9 mouse cellular contexts compared by ENCODE assay signal in the genomic region with DNA sequence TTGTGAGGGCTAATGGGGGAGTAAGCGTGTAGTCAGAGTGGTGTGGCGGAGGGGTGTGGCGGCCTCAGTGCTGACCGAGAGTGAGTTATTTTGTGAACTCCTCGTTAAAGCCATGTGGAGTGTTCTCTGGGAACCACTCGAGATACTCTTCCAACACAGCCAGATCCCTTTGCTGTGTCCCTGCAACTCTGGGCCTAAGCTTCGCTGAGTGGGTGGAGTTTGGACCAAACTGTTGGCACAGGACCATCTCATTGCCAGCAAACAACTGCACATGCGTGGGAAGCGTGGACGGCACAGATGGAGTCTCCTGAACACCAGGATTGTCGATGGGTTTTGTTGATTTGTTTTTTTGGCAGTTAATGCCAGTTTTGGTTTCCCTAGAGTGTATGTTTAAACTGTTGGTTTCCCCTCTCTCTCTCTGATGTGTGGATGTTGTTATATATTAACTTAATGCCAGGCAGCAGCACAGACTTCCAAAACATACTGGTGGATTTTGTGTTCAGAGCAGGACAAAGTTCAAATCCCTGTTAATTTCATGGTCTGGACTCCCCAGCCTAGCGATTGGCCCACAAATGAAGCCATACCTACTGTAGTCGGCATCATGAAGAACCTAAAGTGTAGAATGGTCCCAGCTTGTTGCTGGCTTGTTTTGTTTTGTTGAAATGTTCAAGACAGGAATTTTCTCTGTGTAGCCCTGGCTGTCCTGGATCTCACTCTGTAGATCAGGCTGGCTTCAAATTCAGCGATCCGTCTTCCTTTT. TPM values are rescaled to one million over a fixed set of nuclear protein-coding genes. Genes with fewer than 3 reads are reported as not detected.
DNase-seq lines count a peak whose midpoint lies in the region; TF ChIP-seq lines count a peak whose summit lies in the region.
"Had no signal": no experiment of that assay in that cellular context is flagged by ENCODE, and none has a peak within 500 bp of the region (broad histone marks: within the 10 kb centered on the region; RNA-seq: fewer than 3 reads in every experiment).

No protein-coding gene starts in this region.

- H3K4me1 ChIP-seq in thymus, adult 2 months (replicated peaks; ENCODE audit: control insufficient read depth, insufficient read depth, low read length) = no peaks in the 10 kb centered on the region

- no peak overlapping the region for H3K4me3 ChIP-seq in thymus, adult 2 months (ENCODE audit: control insufficient read depth, insufficient read depth, low read length)
- H3K4me3 ChIP-seq: neural tube, embryonic 12.5 days had no signal

- H3K27me3 ChIP-seq in thymus, adult 2 months (ENCODE audit: control insufficient read depth, insufficient read depth, low read length) = no peaks in the 10 kb centered on the region
- H3K27me3 ChIP-seq: neural tube, embryonic 12.5 days had no signal

- H3K27ac ChIP-seq in thymus, adult 2 months (ENCODE audit: control insufficient read depth, insufficient read depth, low read length) = no peak overlapping the region
- H3K27ac ChIP-seq: neural tube, embryonic 12.5 days had no signal

- 93% methylated on average over 15 of the region's 15 CpGs for WGBS in thymus, adult 2 months

- no peak for TF ChIP-seq POLR2A in thymus, adult 2 months (IDR thresholded peaks at IDR 0.05; ENCODE audit: control insufficient read depth, extremely low read depth, insufficient read depth, low read length, poor library complexity)

- H3K36me3 ChIP-seq in thymus, adult 2 months (ENCODE audit: control insufficient read depth, insufficient read depth, low read length) = no peaks in the 10 kb centered on the region

- intact Hi-C loops in left cerebral cortex, postnatal 10 days (cut with DNase I) = no loop called here

- no peak for TF ChIP-seq CTCF in thymus, adult 2 months (IDR thresholded peaks at IDR 0.05; ENCODE audit: borderline replicate concordance, control insufficient read depth, extremely low read depth, insufficient read depth, low read length, poor library complexity)

- DNase-seq in urinary bladder, postnatal 25 days (ENCODE audit: low spot score) = peak; percentile 31
- DNase-seq in urinary bladder, adult 2 months (ENCODE audit: low spot score) = no peak
- DNase-seq in gastrocnemius, adult 18-20 months (ENCODE audit: low spot score) = peak; percentile 58
- peak; percentile 90 to 91 for DNase-seq in kidney, adult 8-10 months
- peak; percentile 58 to 75 for DNase-seq in left cerebral cortex, postnatal 10 days (ENCODE audit: extremely low spot score in 1 of 2, low spot score in 2 of 2)
- DNase-seq in ovary, adult 18-20 months (ENCODE audit: low spot score) = peak; percentile 78
- no peak for DNase-seq in thymus, adult 2 months
- no peak for DNase-seq in embryo, embryonic 10.5 days (ENCODE audit: low spot score)

RNA-seq across cellular contexts. Expression of gene Spata13, which starts 22.3 kb away (rescaled TPM):
- 26.6 and 39.2 TPM in 2 replicates for polyA plus RNA-seq in urinary bladder, adult 2 months (2012; rRNA removed)
- 1 to 10 TPM; 1.6 to 2.1 TPM for total RNA-seq in gastrocnemius, adult 18-20 months (2021)
- 10 to 100 TPM; 15.8 to 18.9 TPM for total RNA-seq in left cerebral cortex, postnatal 10 days (2021)
- 80.6 and 99.6 TPM in 2 replicates for polyA plus RNA-seq in thymus, adult 2 months (2012; rRNA removed)

Comparison
In these comparisons a context has a peak if more than half of its experiments do, and no peak if none do; other contexts are left out.
1. DNase-seq: peak in urinary bladder, postnatal 25 days (single experiment), gastrocnemius, adult 18-20 months (single experiment), kidney, adult 8-10 months (2 of 2), left cerebral cortex, postnatal 10 days (2 of 2) and ovary, adult 18-20 months (single experiment); none in urinary bladder, adult 2 months (single experiment), thymus, adult 2 months (single experiment) and embryo, embryonic 10.5 days (single experiment).
2. RNA of gene Spata13, which starts 22.3 kb away (total RNA-seq): 15.8 to 18.9 TPM in left cerebral cortex, postnatal 10 days; 1.6 to 2.1 TPM in gastrocnemius, adult 18-20 months; every median in the first group is over 4 times any median in the second.